Mouse (Mus musculus): Measurements from ENCODE around the gene Btbd9.

Gene Btbd9

DNA sequence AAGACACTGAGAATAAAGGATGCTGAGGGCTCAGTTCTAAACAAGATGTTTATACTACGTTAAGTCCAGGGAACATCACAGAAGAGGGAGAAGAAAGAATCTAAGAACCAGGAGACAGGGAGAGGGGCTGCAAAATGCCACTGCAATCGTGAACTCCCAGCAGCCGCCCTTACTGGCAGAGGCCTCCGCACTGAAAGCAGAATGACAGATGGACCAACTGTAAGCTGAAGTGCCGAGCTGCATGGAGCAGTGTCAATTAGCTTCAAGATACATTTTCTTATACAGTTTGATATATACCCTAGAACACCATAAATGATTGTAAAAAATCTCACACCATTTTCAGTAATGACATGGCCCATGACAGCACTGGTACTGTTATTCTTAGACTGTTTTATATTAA lies 247.4 kb downstream of the Btbd9 start:
- no peak for DNase-seq

GRCm38 (mm10) chr17:30326906-30327305 lies 249.4 kb downstream of the Btbd9 start:
- DNase-seq = no peak

DNA sequence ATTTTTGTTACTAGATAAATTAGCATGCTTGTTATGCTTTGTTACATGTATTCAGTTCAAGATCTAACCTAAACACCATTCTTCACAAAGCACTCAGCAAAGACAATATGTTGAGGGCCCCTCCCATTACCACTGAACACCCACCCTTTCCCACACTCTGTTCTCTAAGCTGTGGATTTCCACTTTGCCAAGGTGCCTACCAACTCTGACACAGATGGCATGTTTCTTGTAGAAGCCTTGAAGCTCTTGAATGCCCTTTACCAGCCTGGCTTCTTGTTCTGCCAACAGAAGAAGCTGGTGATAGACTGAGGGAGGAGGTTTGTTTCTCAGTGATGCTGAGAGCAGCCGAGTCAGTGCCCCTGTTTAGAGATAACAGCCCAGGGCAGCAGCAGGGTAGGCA lies 256.0 kb downstream of the Btbd9 start:
- DNase-seq = no peak

DNA sequence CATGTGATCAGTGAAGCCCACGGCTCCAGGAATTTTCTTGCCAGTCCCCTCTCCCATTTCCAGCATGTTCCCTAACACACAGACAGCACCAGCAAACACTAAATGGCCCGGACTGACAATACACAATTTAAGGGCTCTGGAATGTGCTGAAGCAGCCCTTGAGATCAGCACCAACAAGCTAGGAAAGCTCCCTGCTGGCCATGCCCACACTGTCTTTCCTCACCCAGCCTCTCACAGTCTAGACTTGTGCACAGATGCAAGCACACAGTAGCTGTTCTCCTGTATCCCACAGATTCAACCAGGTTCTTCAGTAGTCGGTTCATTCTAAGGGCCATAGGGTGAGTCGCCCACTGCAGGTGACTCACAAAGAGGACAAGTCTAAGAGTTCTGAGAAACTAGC lies 263.6 kb downstream of the Btbd9 start:
- DNase-seq = no peak

DNA sequence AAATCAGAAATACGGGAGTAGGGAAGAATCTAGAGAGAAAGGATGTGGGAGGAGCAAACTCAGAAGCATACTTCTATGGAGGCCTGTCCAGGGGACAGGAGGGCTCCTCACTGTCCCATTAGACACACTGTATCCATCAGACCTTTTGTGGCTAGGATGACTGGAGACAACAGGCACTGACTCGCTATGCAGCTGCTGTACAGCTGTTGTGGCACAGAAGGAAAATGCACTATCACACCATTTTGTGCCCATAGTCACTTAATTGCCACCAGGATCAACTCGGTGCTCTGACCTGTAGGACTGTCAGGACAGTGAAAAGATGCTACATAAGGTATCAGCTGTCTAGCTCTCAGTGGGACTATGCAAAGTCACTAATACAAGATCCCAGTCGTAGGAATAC lies 266.7 kb downstream of the Btbd9 start:
- no peak for DNase-seq

GRCm38 (mm10) chr17:30308889-30309288 lies 267.4 kb downstream of the Btbd9 start:
- DNase-seq = no peak

GRCm38 (mm10) chr17:30308317-30308716 lies 268.0 kb downstream of the Btbd9 start:
- no peak for DNase-seq

DNA sequence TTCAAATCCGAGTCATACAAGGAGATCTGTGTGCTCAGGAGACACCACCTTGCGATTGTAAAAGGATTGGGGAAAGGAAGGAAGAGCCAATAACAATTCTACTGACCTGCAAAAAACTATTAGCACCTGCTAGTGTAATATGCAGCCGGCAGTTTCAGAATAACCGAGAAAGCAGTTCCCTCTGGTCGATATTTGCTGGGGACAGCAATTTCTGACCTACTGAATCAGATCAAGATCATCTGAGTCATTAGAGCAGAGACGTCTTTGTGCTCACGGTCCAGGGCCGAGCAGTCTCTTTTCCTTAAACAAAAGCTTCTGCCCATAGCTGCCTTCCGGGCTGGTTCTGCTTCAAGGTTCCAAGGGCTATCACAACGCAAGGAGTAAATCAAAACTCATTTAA lies 269.1 kb downstream of the Btbd9 start:
- no peak for DNase-seq

DNA sequence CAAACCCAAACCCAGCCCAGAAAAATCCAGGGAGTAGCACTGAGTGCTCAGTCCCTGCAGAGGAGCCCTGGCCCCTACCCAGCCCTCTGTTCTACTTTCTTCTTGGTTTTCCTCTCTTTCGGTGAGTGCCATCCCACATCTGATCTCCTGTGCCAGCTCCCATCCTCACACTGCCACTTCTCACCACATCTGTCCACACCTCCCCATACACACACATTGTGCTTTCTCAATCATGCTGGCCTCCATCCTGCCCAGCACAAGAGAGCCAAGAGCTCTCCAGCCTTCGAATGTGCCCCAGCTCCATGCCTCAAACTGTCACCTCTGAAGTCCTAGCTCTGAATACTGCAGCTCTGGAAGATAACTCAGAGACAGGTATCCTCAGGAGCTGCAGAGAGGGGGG lies 271.5 kb downstream of the Btbd9 start:
- DNase-seq = no peak

- DNase-seq = no peak
These were observed 274.9 kb downstream of the Btbd9 start for GRCm38 (mm10) chr17:30301338-30301737.

GRCm38 (mm10) chr17:30297432-30297831 lies 278.9 kb downstream of the Btbd9 start:
- DNase-seq = no peak

GRCm38 (mm10) chr17:30296069-30296468 lies 280.2 kb downstream of the Btbd9 start:
- DNase-seq = no peak

GRCm38 (mm10) chr17:30292666-30293065 lies 283.6 kb downstream of the Btbd9 start:
- no peak for DNase-seq

GRCm38 (mm10) chr17:30285641-30286040 lies 290.6 kb downstream of the Btbd9 start:
- no peak for DNase-seq

GRCm38 (mm10) chr17:30283460-30284050 lies 292.7 kb downstream of the Btbd9 start:
- no peak for DNase-seq

GRCm38 (mm10) chr17:30283001-30283400 lies 293.3 kb downstream of the Btbd9 start:
- no peak for DNase-seq

- DNase-seq = peak in 1 of 2 experiments; percentile 26
These were observed 295.8 kb downstream of the Btbd9 start for GRCm38 (mm10) chr17:30280323-30281118.

GRCm38 (mm10) chr17:30279684-30280083 lies 296.6 kb downstream of the Btbd9 start:
- no peak for DNase-seq

GRCm38 (mm10) chr17:30278596-30279378 lies 297.5 kb downstream of the Btbd9 start:
- no peak for DNase-seq

DNA sequence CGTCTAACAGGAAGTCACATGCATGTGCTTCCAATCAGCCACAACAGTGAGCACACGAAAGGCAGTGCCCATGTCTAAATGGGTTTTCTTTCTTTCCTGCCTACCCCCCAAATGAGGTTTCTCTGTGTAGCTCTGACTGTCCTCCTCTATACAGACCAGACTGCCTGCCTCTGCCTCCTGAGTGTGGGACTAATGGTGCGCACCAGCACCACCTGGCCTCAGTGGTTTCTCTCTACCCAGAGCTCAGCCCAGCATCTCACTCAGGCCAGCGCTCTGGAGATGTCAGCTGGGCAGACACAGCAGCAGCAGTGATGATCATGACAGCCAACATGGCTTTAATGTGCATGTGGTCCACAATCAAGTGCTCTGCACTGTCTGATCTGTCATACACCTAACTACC lies 299.8 kb downstream of the Btbd9 start:
- DNase-seq = no peak

GRCm38 (mm10) chr17:30272769-30273168 lies 303.5 kb downstream of the Btbd9 start:
- DNase-seq = no peak

- no peak for DNase-seq
These were observed 306.9 kb downstream of the Btbd9 start for GRCm38 (mm10) chr17:30269136-30270063.

DNA sequence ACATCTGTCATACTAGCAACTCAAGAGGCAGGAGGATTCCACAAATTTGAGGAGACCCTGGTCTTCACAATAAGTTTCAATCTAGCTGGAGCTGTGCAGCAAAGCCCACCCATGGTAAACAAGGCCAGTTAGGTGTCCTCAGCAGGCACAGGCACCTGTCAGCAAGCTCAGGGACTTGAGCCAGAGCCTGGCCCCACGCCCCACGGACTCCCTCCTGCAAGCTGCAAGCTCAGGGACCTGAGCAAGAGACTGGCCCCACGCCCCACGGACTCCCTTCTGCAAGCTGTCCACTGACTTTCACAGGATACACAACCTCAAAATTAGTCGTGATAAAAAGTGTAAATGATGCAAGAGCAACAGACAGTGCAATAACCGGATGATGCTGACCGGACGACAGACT lies 307.8 kb downstream of the Btbd9 start:
- no peak for DNase-seq

All from lung, adult 18-20 months (tissue).